Mouse (Mus musculus) bone marrow macrophage, adult 2 months (primary cell): Measurements from ENCODE around the gene Gm4969.

Source experiments
- CTCF ChIP-seq: IDR thresholded peaks from 2 replicates; pipeline ENCODE4 v1.5.1; 2012; ENCODE audit warnings: low read depth, mild to moderate bottlenecking, low read length, moderate library complexity
- POLR2A ChIP-seq: IDR thresholded peaks from 2 replicates; pipeline ENCODE4 v1.6.1; 2012; ENCODE audit warnings: mild to moderate bottlenecking, low read depth, low read length, borderline replicate concordance

DNA sequence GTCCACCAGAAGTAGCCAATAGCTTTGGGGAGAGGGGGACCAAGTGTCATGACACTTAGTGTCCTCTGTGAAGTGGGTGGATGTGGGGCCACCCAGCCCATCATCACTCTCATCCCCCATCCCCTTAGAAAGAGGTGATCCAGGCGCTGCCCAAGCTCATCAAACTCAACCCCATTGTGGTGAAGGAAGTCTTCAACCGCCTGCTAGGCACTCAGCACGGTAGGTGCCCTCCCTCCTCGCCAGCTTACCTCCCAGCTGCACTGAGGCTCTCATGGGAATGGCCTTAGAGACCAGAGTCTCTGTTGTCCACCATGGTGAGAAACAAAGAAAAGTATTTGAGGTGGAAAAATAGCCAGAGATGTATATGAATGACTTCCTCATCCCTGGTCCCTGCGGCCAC lies 68.9 kb downstream of the Gm4969 start:
- no peak for TF ChIP-seq CTCF
- no peak for TF ChIP-seq POLR2A
